Mouse (Mus musculus) heart, postnatal 25 days (tissue): ENCODE measurements around the gene Fhl1. TPM values are rescaled to one million over a fixed set of nuclear protein-coding genes. Genes with fewer than 3 reads are reported as not detected.
A peak's percentile ranks its signal among the peaks of the same experiment; 100 is the strongest.

Experiments
- DNase-seq: peaks from one replicate; pipeline ENCODE4 v3.0.0; 2022; ENCODE audit warnings: low spot score
- intact Hi-C: fragments of 180-260 bp; cut with DNase I; formaldehyde crosslinking; loops from one replicate; pipeline ENCODE4 v1.15.1; 2025
- total RNA-seq, 2 experiments: library from RNA; stranded (reverse); gene quantifications; 2 replicates each; pipeline ENCODE4 v1.2.3; 2021

Fhl1 gene
- total RNA-seq, 2 experiments from 2014 or later: 114 to 123 TPM

GRCm38 (mm10) chrX:56741428-56741827 is 9.8 kb downstream of the Fhl1 start:
- no peak for DNase-seq
- intact Hi-C loops: no loop called here

GRCm38 (mm10) chrX:56751536-56751935 is 19.9 kb downstream of the Fhl1 start:
- intact Hi-C loops: no loop called here

GRCm38 (mm10) chrX:56752144-56752543 is 20.6 kb downstream of the Fhl1 start:
- DNase-seq: peak; percentile 11
- intact Hi-C loops: no loop called here

More at GRCm38 (mm10) chrX:56751536-56751935, 19.9 kb downstream of the Fhl1 start:
- no peak for DNase-seq

GRCm38 (mm10) chrX:56753317-56754289 is 22.0 kb downstream of the Fhl1 start:
- no peak for DNase-seq
- intact Hi-C loops: loop anchor here (2.0 kb wide), 1 partner anchor 103 kb away; no protein-coding TSS in a partner anchor

GRCm38 (mm10) chrX:56755646-56756045 is 24.1 kb downstream of the Fhl1 start:
- no peak for DNase-seq
- intact Hi-C loops: loop anchor here (1.0 to 5.0 kb wide), 3 partner anchors 36 to 105 kb away; no protein-coding TSS in a partner anchor

- DNase-seq: no peak
- intact Hi-C loops: loop anchor here (5.0 kb wide), 1 partner anchor 81 kb away; no protein-coding TSS in a partner anchor
Measured at GRCm38 (mm10) chrX:56756352-56756751, 24.8 kb downstream of the Fhl1 start.

GRCm38 (mm10) chrX:56760257-56760760 is 28.7 kb downstream of the Fhl1 start:
- DNase-seq: no peak
- intact Hi-C loops: no loop called here

GRCm38 (mm10) chrX:56769838-56770237 is 38.3 kb downstream of the Fhl1 start:
- intact Hi-C loops: no loop called here

GRCm38 (mm10) chrX:56771751-56772150 is 40.2 kb downstream of the Fhl1 start:
- intact Hi-C loops: no loop called here

More at GRCm38 (mm10) chrX:56769838-56770237, 38.3 kb downstream of the Fhl1 start:
- no peak for DNase-seq

GRCm38 (mm10) chrX:56773329-56773728 is 41.7 kb downstream of the Fhl1 start:
- DNase-seq: no peak
- intact Hi-C loops: no loop called here

More at GRCm38 (mm10) chrX:56771751-56772150, 40.2 kb downstream of the Fhl1 start:
- no peak for DNase-seq

- no peak for DNase-seq
- intact Hi-C loops: loop anchor here (5.0 kb wide), 1 partner anchor 59 kb away; no protein-coding TSS in a partner anchor
Measured at GRCm38 (mm10) chrX:56786281-56787061, 54.9 kb downstream of the Fhl1 start.

GRCm38 (mm10) chrX:56787486-56787885 is 55.9 kb downstream of the Fhl1 start:
- DNase-seq: no peak
- intact Hi-C loops: loop anchor here (5.0 kb wide), 1 partner anchor 60 kb away; no protein-coding TSS in a partner anchor

- DNase-seq: no peak
- intact Hi-C loops: loop anchor here (2.0 kb wide), 1 partner anchor 140 kb away; no protein-coding TSS in a partner anchor
Measured at GRCm38 (mm10) chrX:56790591-56790990, 59.0 kb downstream of the Fhl1 start.

- no peak for DNase-seq
- intact Hi-C loops: loop anchor here (1.0 to 2.0 kb wide), 2 partner anchors 36 to 140 kb away; no protein-coding TSS in a partner anchor
Measured at GRCm38 (mm10) chrX:56791268-56791667, 59.7 kb downstream of the Fhl1 start.

GRCm38 (mm10) chrX:56821765-56822603 is 90.4 kb downstream of the Fhl1 start, which contains the start of gene Map7d3:
Gene Map7d3, minus strand, starts transcription at chrX:56822326.
- no peak for DNase-seq
- intact Hi-C loops: no loop called here

GRCm38 (mm10) chrX:56827492-56827891 is 95.9 kb downstream of the Fhl1 start:
- intact Hi-C loops: no loop called here
- DNase-seq: no peak

- no peak for DNase-seq
- intact Hi-C loops: loop anchor here (5.0 kb wide), 2 partner anchors 79 to 264 kb away; no protein-coding TSS in a partner anchor
Measured at GRCm38 (mm10) chrX:56835842-56836241, 104.3 kb downstream of the Fhl1 start.

GRCm38 (mm10) chrX:56839369-56839768 is 107.8 kb downstream of the Fhl1 start:
- intact Hi-C loops: loop anchor here (2.0 to 5.0 kb wide), 3 partner anchors 82 to 267 kb away; no protein-coding TSS in a partner anchor
- DNase-seq: no peak

- no peak for DNase-seq
Measured at GRCm38 (mm10) chrX:56841255-56841654, 109.7 kb downstream of the Fhl1 start.

More at GRCm38 (mm10) chrX:56841255-56841654, 109.7 kb downstream of the Fhl1 start:
- intact Hi-C loops: loop anchor here (10.0 kb wide), 1 partner anchor 274 kb away; no protein-coding TSS in a partner anchor
